Comparison of ENCODE assay signal across 9 mouse cellular contexts in genomic region chr2:118536111-118536510, GRCm38 (mm10). TPM values are rescaled to one million over a fixed set of nuclear protein-coding genes. Genes with fewer than 3 reads are reported as not detected.
A peak's percentile ranks its signal among the peaks of the same experiment; 100 is the strongest.
DNase-seq lines count a peak whose midpoint lies in the region; ATAC-seq and TF ChIP-seq lines count a peak whose summit lies in the region.
"Had no signal": no experiment of that assay in that cellular context is flagged by ENCODE, and none has a peak within 500 bp of the region (broad histone marks: within the 10 kb centered on the region; RNA-seq: fewer than 3 reads in every experiment).

No protein-coding gene starts in this region.

- H3K4me3 ChIP-seq in heart, embryonic 11.5 days (ENCODE audit: low read depth, low read length): no peak overlapping the region
- no peak overlapping the region for H3K4me3 ChIP-seq in midbrain, embryonic 10.5 days
- no peak overlapping the region for H3K4me3 ChIP-seq in midbrain, embryonic 15.5 days
- no peak overlapping the region for H3K4me3 ChIP-seq in heart, postnatal 0 days (ENCODE audit: low read depth, low read length)
- H3K4me3 ChIP-seq in stomach, embryonic 15.5 days (replicated peaks): no peak overlapping the region
- no peak overlapping the region for H3K4me3 ChIP-seq in hindbrain, postnatal 0 days (ENCODE audit: low read length)
- H3K4me3 ChIP-seq: hindbrain, embryonic 12.5 days had no signal

- 71% methylated on average over 6 of the region's 6 CpGs for WGBS in heart, embryonic 11.5 days (ENCODE audit: insufficient replicate concordance)
- 83% methylated on average over 6 of the region's 6 CpGs for WGBS in midbrain, embryonic 10.5 days
- 77% methylated on average over 6 of the region's 6 CpGs for WGBS in midbrain, embryonic 15.5 days
- WGBS in heart, postnatal 0 days: 62% methylated on average over 6 of the region's 6 CpGs
- WGBS in stomach, embryonic 15.5 days: 67% methylated on average over 6 of the region's 6 CpGs
- WGBS in hindbrain, postnatal 0 days: 58% methylated on average over 6 of the region's 6 CpGs

- H3K4me1 ChIP-seq in heart, embryonic 11.5 days (ENCODE audit: control insufficient read depth, insufficient read depth, low read length): peaks cover 66% of the 10 kb centered on the region
- peaks cover 69% of the 10 kb centered on the region for H3K4me1 ChIP-seq in midbrain, embryonic 10.5 days
- peaks cover 21% of the 10 kb centered on the region for H3K4me1 ChIP-seq in midbrain, embryonic 15.5 days
- peaks cover 60% of the 10 kb centered on the region for H3K4me1 ChIP-seq in heart, postnatal 0 days (ENCODE audit: control insufficient read depth, insufficient read depth)
- H3K4me1 ChIP-seq in stomach, embryonic 15.5 days: peaks cover 63% of the 10 kb centered on the region
- peaks cover 24% of the 10 kb centered on the region for H3K4me1 ChIP-seq in hindbrain, postnatal 0 days (ENCODE audit: insufficient read depth, low read length)

- H3K27ac ChIP-seq in heart, embryonic 11.5 days (ENCODE audit: low read depth, low read length): peak overlapping the region; percentile 46
- H3K27ac ChIP-seq in midbrain, embryonic 10.5 days (replicated peaks): 0 out of 2 replicates have a peak overlapping the region, but pooled peaks have one; percentile 30
- no peak overlapping the region for H3K27ac ChIP-seq in midbrain, embryonic 15.5 days
- peak overlapping the region; percentile 64 for H3K27ac ChIP-seq in heart, postnatal 0 days (ENCODE audit: low read depth)
- H3K27ac ChIP-seq in stomach, embryonic 15.5 days: peak overlapping the region; percentile 37; the same call in 1 of the 2 replicates
- H3K27ac ChIP-seq in hindbrain, postnatal 0 days: no peak overlapping the region

- H3K27me3 ChIP-seq in heart, embryonic 11.5 days (ENCODE audit: control insufficient read depth, insufficient read depth, low read length): no peaks in the 10 kb centered on the region
- no peaks in the 10 kb centered on the region for H3K27me3 ChIP-seq in midbrain, embryonic 10.5 days (ENCODE audit: low read depth, poor library complexity, severe bottlenecking)
- no peaks in the 10 kb centered on the region for H3K27me3 ChIP-seq in midbrain, embryonic 15.5 days (replicated peaks)
- H3K27me3 ChIP-seq in heart, postnatal 0 days (ENCODE audit: control insufficient read depth, insufficient read depth, low read length): no peaks in the 10 kb centered on the region
- no peaks in the 10 kb centered on the region for H3K27me3 ChIP-seq in stomach, embryonic 15.5 days (replicated peaks)
- no peaks in the 10 kb centered on the region for H3K27me3 ChIP-seq in hindbrain, postnatal 0 days (ENCODE audit: insufficient read depth, low read length)
- H3K27me3 ChIP-seq: hindbrain, embryonic 12.5 days had no signal

- no peak for TF ChIP-seq CTCF in heart, postnatal 0 days (IDR thresholded peaks at IDR 0.05; ENCODE audit: low read depth)
- TF ChIP-seq CTCF in hindbrain, postnatal 0 days (IDR thresholded peaks at IDR 0.05; ENCODE audit: low read depth): no peak

- DNase-seq in heart, postnatal 14 days: no peak
- no peak for DNase-seq in midbrain, embryonic 10.5 days (ENCODE audit: low spot score)
- DNase-seq in heart, postnatal 0 days (ENCODE audit: low spot score): no peak
- no peak for DNase-seq in left cerebral cortex, postnatal 4 days
- no peak for DNase-seq in hindbrain, postnatal 0 days (ENCODE audit: low spot score)

- ATAC-seq in heart, embryonic 11.5 days (replicated peaks; ENCODE audit: insufficient number of reproducible peaks, low FRiP score, low TSS enrichment): no peak
- no peak for ATAC-seq in midbrain, embryonic 15.5 days (replicated peaks)
- no peak for ATAC-seq in heart, postnatal 0 days (ENCODE audit: insufficient read depth, low read depth)
- ATAC-seq in stomach, embryonic 15.5 days (ENCODE audit: insufficient read depth, low FRiP score, low read depth): no peak
- ATAC-seq in hindbrain, postnatal 0 days: no peak

- no peak overlapping the region for H3K4me2 ChIP-seq in heart, embryonic 11.5 days
- no peak overlapping the region for H3K4me2 ChIP-seq in midbrain, embryonic 15.5 days
- H3K4me2 ChIP-seq in heart, postnatal 0 days (ENCODE audit: low read depth, low read length): peak overlapping the region; percentile 24; the same call in 1 of the 2 replicates
- no peak overlapping the region for H3K4me2 ChIP-seq in stomach, embryonic 15.5 days
- H3K4me2 ChIP-seq in hindbrain, postnatal 0 days (ENCODE audit: low read depth, low read length): no peak overlapping the region
- H3K4me2 ChIP-seq: hindbrain, embryonic 12.5 days had no signal

- intact Hi-C loops in heart, postnatal 14 days (cut with DNase I): no loop called here
- intact Hi-C loops in left cerebral cortex, postnatal 4 days (cut with DNase I): no loop called here

- no peaks in the 10 kb centered on the region for H3K9me3 ChIP-seq in heart, embryonic 11.5 days (replicated peaks; ENCODE audit: control insufficient read depth, low read length)
- no peaks in the 10 kb centered on the region for H3K9me3 ChIP-seq in midbrain, embryonic 10.5 days (replicated peaks)
- H3K9me3 ChIP-seq in midbrain, embryonic 15.5 days: no peaks in the 10 kb centered on the region
- no peaks in the 10 kb centered on the region for H3K9me3 ChIP-seq in heart, postnatal 0 days (replicated peaks; ENCODE audit: control insufficient read depth, low read length)
- no peaks in the 10 kb centered on the region for H3K9me3 ChIP-seq in stomach, embryonic 15.5 days
- H3K9me3 ChIP-seq in hindbrain, postnatal 0 days (ENCODE audit: low read length): no peaks in the 10 kb centered on the region
- H3K9me3 ChIP-seq: hindbrain, embryonic 12.5 days had no signal

- H3K9ac ChIP-seq in heart, embryonic 11.5 days (ENCODE audit: low read depth, low read length): no peak overlapping the region
- H3K9ac ChIP-seq in midbrain, embryonic 15.5 days: no peak overlapping the region
- no peak overlapping the region for H3K9ac ChIP-seq in heart, postnatal 0 days (replicated peaks; ENCODE audit: low read depth, low read length)
- H3K9ac ChIP-seq in stomach, embryonic 15.5 days: no peak overlapping the region
- no peak overlapping the region for H3K9ac ChIP-seq in hindbrain, postnatal 0 days (replicated peaks; ENCODE audit: low read length)
- H3K9ac ChIP-seq: hindbrain, embryonic 12.5 days had no signal

- no peaks in the 10 kb centered on the region for H3K36me3 ChIP-seq in heart, embryonic 11.5 days (ENCODE audit: control insufficient read depth, insufficient read depth, low read length)
- H3K36me3 ChIP-seq in midbrain, embryonic 10.5 days: peaks cover 31% of the 10 kb centered on the region
- no peaks in the 10 kb centered on the region for H3K36me3 ChIP-seq in midbrain, embryonic 15.5 days (replicated peaks)
- H3K36me3 ChIP-seq in heart, postnatal 0 days (replicated peaks; ENCODE audit: control insufficient read depth, insufficient read depth, low read length): peaks cover 10% of the 10 kb centered on the region; the same call in 1 of the 2 replicates
- H3K36me3 ChIP-seq in stomach, embryonic 15.5 days: peaks cover 12% of the 10 kb centered on the region; the same call in 1 of the 2 replicates
- no peaks in the 10 kb centered on the region for H3K36me3 ChIP-seq in hindbrain, postnatal 0 days (ENCODE audit: insufficient read depth, low read length)

- no peak for TF ChIP-seq EP300 in heart, postnatal 0 days (IDR thresholded peaks at IDR 0.05; ENCODE audit: low read depth)

RNA-seq across cellular contexts. Expression of gene Bmf, which starts 13.4 kb away (rescaled TPM):
- 2.6 and 3.7 TPM in 2 replicates for polyA plus RNA-seq in heart, embryonic 11.5 days (2014; fragmentation: Nextera tagmentation; extraction: Ambion mirVana)
- 10 to 100 TPM; 18.6 to 21.7 TPM for total RNA-seq in heart, postnatal 14 days (2021)
- 2.9 and 3.0 TPM in 2 replicates for polyA plus RNA-seq in midbrain, embryonic 10.5 days (2016; fragmentation: Nextera tagmentation; extraction: Ambion mirVana)
- 3.3 and 4.3 TPM in 2 replicates for polyA plus RNA-seq in midbrain, embryonic 15.5 days (2015; fragmentation: Nextera tagmentation; extraction: Ambion mirVana)
- total RNA-seq in heart, postnatal 0 days (2014; rRNA removed; ENCODE audit: low replicate concordance): 12.7 and 14.5 TPM in 2 replicates
- 1.5 and 1.6 TPM in 2 replicates for polyA plus RNA-seq in heart, postnatal 0 days (2015; fragmentation: Nextera tagmentation; extraction: Ambion mirVana)
- 3.6 and 5.2 TPM in 2 replicates for polyA plus RNA-seq in stomach, embryonic 15.5 days (2015; fragmentation: Nextera tagmentation; extraction: Ambion mirVana)
- total RNA-seq in left cerebral cortex, postnatal 4 days (2021): 1 to 10 TPM; 5.7 to 6.0 TPM
- 10.4 and 10.6 TPM in 2 replicates for total RNA-seq in hindbrain, postnatal 0 days (2014; rRNA removed)
- 1.3 and 1.4 TPM in 2 replicates for polyA plus RNA-seq in hindbrain, postnatal 0 days (2015; fragmentation: Nextera tagmentation; extraction: Ambion mirVana)

RNA-seq across cellular contexts. Expression of gene Srp14, which starts 56.6 kb away (rescaled TPM):
- 202 and 204 TPM in 2 replicates for polyA plus RNA-seq in heart, embryonic 11.5 days (2014; fragmentation: Nextera tagmentation; extraction: Ambion mirVana)
- total RNA-seq in heart, postnatal 14 days (2021): 100 to 1,000 TPM; 113 to 115 TPM
- 261 and 272 TPM in 2 replicates for polyA plus RNA-seq in midbrain, embryonic 10.5 days (2016; fragmentation: Nextera tagmentation; extraction: Ambion mirVana)
- 303 and 315 TPM in 2 replicates for polyA plus RNA-seq in midbrain, embryonic 15.5 days (2015; fragmentation: Nextera tagmentation; extraction: Ambion mirVana)
- 123 and 141 TPM in 2 replicates for total RNA-seq in heart, postnatal 0 days (2014; rRNA removed; ENCODE audit: low replicate concordance)
- polyA plus RNA-seq in heart, postnatal 0 days (2015; fragmentation: Nextera tagmentation; extraction: Ambion mirVana): 210 and 219 TPM in 2 replicates
- 222 and 224 TPM in 2 replicates for polyA plus RNA-seq in stomach, embryonic 15.5 days (2015; fragmentation: Nextera tagmentation; extraction: Ambion mirVana)
- 100 to 1,000 TPM; 159 to 170 TPM for total RNA-seq in left cerebral cortex, postnatal 4 days (2021)
- total RNA-seq in hindbrain, postnatal 0 days (2014; rRNA removed): 126 and 151 TPM in 2 replicates
- polyA plus RNA-seq in hindbrain, postnatal 0 days (2015; fragmentation: Nextera tagmentation; extraction: Ambion mirVana): 330 and 361 TPM in 2 replicates

Comparison
In these comparisons a context has a peak if more than half of its experiments do, and no peak if none do; other contexts are left out.
1. H3K27ac ChIP-seq: peak in heart, embryonic 11.5 days (single experiment), midbrain, embryonic 10.5 days (single experiment), heart, postnatal 0 days (single experiment) and stomach, embryonic 15.5 days (single experiment); none in midbrain, embryonic 15.5 days (single experiment) and hindbrain, postnatal 0 days (single experiment).